Mouse (Mus musculus) CD8-positive naive resting alpha-beta T cell, adult 2 months (primary cell): ENCODE results near the gene Pde7b.
A peak's percentile ranks its signal among the peaks of the same experiment; 100 is the strongest.

Experiments used
- DNase-seq, 2 experiments: peaks; one replicate each; pipeline ENCODE4 v3.0.0; 2022; ENCODE audit warnings: low read depth in 2 of 2, low spot score in 2 of 2

Pde7b gene

DNA sequence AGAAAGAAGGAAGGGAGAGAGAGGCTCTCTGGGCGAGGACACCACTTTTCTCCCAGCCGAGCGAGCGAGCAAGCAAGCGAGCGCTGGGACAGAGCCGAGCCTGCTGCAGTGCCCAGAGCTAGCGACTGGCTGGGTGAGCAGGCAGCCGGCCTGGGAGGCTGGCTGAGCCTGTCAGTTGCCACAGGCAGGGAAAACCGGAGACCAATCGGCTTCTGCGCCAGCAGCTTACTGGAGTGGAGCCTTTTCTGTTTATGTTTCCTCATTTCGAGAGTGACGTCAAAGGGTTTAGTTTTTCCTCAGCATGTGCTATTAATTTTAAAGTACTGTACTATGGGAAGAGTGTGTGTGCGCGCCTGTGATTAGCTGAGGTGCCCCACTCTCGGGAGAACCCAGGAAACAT, at the start of gene Pde7b:
Gene Pde7b (minus strand): TSS at position 173 of the 400 bp plus-strand sequence.
- peak in 1 of 2 experiments; percentile 1 for DNase-seq

DNA sequence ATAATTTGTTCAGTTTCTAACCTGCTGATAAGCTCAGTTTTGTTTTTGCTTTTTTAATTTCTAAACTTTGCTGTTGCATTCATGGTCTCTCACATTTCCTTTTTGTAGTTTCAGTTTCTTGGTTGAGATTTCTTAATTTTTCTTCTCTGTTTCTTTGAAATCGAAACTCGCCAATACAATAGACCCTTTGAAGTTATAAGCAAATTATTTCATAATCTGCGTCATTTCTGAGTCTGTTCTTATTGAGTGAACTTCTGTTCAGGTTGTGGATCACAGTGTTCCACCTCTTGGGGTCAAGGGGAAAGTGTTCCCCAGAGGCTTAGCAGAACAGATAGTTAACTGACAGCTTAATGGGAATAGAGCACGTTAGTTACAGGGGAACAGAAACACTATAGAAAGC, 47.2 kb upstream of the Pde7b start:
- DNase-seq = no peak

DNA sequence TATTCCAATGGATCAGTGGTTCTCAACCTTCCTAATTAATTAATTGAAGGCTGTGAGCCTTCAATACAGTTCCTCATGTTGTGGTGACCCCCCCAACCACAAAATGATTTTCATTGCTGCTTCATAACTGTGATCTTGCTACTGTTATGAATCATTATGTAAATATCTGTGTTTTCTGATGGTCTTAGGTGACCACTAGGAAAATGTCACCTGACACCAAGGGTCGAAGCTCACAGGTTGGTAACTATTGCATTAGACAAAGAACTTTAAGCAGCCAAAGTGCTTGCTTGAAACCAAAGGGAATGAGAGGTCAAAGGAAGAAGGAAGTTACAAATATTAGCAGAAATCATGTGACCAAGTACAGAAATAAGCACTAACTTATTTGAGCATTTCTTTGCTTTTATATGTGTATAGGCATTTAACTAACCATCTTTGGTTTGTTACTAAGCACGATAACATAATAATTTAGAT, 45.6 kb upstream of the Pde7b start:
- DNase-seq = no peak

DNA sequence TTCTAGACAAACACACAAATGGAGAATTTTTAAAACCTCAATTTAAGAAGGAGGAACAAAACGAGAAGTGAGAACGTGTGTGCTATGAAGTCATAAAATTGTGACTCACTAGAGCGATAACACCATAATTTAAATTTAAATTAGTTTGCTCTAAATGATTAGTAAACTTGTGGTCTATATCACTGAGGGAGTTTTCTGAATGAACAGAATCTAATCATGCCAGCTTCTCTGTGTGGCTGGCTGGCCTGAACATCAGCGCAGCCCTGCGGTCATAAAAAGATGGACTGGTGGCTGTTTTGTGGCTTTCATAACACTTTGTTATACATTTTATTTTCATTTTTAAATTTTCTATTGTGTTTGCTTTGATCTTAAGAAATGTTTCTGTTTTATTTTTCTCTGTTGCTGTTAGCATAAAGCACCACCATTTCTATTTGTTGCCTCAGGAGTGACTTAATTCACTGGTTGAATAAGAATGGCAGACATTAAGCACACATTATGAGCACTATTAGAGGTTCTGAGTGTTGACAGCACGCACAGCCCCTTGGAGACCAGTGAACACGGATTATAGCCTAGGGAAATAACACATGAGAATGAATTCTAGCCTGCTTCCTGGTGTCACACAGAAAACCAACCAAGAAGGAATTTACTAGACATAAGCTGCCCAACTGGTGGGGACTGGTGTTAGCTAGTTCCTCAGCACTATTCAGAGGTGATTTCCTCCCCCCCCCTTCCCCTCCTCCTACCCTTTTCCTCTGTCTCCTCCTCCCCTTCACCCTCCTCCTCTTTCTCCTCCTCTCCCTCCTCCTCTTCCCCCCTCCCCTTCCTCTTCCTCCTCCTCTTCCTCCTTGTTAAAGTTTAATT, 44.9 kb upstream of the Pde7b start:
- no peak for DNase-seq

DNA sequence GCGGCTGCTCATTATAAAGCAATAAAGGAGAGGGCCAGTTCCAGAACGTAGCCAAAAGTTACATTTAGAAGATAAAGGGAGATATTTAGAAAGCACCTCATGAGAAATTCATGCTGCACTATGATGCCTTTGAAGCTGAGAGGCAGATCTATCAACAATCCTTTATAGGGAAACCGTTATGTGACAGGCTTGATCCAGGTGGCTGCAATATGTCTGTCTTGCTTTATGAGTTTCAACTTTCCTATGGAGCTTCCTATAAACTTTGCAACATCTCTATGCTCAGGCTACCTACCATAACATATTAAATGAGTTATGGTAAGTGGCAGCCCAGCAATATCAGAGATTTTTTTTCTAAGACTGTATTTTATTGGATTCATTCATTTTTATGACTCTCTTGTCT, 39.5 kb upstream of the Pde7b start:
- DNase-seq = no peak

DNA sequence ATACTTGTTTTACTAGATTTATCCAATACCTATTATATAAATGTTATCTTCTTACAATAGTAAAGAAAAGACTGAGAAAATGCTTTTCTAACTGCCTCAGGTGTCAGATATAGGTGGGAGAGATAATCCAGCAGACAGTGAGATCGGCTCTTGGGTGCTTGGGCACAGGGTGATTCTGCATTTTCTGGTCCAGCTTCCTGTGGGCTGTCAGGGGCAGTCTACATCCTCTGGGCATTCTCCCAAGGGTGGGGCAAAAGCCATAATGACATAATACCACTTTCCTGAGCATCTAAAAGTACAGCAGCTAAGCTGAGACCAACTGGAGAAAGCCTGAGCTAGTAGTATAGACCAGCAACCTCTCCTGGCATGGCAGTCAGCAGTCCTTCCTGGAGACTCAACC, 34.1 kb upstream of the Pde7b start:
- no peak for DNase-seq

DNA sequence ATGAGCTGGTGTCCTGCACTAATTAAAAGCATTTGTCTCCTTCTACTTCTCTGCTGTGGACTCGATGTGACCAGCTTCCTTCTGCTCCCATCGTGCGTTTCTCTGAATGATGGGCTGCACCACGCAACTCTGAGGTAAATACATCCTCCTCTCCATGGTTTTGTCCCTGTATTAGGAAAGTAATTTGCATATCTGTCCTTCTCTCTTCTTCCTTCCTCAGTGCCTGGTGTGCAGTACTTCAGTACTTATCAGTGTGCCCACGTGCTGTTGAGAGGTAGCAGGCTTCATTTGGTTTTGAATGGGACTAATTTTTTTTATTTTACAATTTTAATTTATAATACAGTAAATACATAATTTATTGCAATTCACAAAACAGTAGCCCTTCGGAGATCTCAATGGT, 33.4 kb upstream of the Pde7b start:
- DNase-seq = no peak

DNA sequence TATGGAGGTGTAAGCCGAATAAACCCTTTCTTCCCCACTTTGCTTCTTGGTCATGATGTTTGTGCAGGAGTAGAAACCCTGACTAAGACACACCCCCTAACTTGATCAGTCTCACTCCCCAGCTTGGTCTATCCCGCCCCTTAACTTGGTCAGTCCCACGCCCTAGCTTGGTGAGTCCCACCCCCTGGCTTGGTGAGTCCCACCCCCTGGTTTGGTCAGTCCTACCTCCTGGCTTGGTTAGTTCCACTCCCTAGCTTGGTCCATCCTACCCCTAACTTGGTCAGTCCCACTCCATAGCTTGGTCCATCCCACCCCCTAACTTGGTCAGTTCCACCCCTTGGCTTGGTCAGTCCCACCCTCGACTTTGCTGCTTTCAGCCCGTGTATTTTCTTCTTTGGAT, 31.3 kb upstream of the Pde7b start:
- DNase-seq = no peak

DNA sequence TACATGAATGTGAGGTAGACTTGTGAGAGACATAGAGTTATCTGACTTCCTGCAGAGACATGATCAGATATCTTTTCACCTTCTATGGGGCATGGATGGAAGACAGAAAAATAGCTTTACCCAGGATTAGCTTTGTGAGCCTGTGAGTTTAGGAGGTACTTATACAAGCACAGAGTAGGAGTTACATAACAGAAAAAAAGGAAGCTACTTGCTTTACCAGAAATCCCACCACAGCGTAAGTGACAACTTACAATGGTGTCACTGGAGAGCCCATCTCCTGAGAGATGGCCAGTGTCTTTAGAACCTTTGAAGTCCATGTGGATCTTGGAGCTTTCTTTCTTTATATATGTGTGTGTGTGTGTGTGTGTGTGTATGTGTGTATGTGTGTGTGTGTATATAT, 28.0 kb upstream of the Pde7b start:
- no peak for DNase-seq

DNA sequence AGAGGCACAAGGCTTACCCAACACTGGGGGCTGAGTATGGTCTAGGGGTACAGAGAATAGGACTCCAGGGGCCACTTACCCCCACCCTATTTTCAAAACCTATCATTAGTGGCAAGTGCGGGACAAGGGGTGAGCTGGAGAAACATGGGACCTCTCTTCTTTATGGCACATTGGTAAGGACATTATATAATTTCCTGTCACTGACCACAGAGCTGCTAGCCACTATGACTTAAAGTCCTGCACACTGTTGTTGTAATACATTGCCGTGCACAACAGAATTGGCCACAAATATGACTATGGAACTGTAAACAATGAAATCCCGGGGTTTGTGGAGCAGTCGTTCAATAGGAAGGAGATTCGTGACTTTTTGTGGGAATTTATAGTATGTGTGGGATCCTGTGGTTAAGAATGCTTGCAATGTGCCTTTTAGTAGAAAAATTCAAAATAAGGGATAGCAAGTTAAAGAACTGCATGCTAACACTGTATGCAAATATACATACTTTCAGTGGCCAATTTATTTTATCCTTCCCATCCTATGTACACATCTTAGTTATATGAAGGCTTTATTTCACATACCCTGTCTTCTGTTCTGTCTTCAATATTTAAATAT, 25.9 kb upstream of the Pde7b start:
- DNase-seq = no peak

DNA sequence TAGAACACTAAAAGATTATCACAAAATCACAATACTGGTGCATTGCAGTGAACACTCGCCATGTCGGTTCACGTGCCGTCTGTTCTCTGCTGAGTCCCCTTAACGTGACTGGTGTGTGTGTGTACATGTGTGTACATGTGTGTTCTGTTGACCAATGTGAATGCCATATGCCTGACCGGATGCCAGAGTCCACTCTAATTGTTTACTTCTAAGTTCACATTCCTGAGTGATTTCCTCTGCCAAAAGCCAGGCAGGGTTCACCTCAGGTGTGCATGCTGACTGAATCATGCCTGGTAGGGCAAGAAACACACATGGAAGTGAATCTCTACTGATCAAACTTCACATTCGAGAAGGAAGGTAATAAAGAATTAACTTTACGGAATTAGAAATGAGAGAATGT, 24.1 kb upstream of the Pde7b start:
- no peak for DNase-seq

DNA sequence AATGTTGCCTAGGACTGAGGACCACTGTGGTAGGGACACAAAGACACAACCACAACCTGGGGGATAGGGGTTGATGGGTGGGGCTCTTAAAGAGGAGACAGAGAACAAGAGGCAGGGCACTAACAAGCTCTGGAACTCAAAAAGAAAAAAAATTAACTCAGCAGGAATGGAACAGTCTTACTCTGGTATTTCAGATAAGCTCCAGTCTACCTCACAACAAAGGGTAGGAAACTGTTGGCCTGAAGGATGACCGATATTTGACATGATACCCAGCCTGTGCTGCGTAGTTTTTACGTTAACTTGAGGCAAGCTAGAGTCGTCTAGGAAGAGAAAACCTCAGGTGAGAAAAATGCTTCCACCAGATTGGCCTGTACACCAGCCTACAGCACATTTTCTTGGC, 22.4 kb upstream of the Pde7b start:
- DNase-seq = no peak

DNA sequence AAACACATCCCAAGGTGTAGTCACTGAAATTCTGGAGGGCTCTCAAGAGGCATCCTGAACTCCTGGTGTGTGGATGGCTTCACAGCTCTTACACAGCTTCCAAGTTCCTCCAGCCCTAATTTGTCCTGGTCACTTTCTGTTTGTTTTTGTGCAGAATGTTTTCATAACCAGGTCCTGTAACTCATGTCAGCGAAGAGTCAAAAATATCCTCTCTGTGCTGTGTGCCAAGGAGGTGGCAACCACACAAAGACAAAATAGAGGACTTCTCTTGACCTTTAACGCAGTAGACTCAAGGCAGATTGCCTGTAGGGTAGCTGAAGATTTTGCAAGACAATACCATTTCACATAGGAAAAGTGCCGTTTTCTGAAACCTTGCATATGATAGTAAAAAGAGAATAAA, 14.9 kb upstream of the Pde7b start:
- DNase-seq = no peak

DNA sequence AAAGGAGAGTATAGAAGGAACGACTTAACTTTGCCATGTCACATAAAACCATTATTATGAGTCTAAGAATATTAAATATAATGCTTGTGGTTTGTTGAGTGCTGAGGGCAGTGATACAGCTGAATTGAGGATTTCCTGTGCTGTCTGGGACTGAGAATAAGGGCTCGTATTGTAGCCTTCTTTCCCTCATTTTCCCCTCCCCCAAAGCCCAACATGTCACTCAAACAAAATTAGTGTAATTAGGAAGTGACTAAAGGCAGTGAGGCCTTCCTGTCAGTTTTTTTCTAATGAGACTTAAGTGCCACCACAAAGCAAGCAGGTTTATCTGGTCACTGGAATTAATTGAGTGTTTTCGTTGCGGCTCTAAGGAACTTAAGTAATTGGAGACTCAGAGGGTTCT, 12.3 kb upstream of the Pde7b start:
- DNase-seq = no peak

DNA sequence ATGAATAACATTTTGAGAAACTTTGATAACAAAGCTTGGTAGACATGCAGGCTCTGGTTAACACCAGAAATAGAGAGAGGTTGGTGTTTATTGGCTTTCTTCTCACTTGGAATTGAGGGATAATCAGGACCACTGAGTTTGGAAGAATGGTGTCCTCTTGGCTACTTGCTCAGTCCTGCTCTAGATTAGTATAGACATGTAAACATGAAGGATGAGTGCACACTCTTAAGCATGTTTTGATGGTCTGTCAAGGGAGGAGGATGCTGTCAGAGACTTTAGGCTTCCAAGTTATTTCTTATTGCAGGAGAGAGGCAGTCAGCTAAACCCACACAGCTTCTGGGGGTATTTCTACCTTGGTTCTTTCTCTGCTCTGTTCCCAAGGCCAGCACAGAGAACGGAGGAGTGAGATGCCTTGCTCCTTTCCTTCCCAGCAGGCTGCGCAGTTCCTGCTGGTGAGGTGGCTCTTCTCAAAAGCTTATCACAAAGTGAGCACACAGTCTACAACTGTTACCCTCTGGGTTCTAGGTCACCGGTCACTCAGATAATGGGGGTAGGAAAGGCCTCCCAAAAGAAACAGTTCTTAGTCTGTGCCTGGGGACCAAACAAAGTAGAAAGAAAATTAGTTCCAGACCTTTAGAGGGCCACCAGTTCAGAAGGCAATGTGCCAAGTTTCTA, 11.0 kb upstream of the Pde7b start:
- DNase-seq = no peak

DNA sequence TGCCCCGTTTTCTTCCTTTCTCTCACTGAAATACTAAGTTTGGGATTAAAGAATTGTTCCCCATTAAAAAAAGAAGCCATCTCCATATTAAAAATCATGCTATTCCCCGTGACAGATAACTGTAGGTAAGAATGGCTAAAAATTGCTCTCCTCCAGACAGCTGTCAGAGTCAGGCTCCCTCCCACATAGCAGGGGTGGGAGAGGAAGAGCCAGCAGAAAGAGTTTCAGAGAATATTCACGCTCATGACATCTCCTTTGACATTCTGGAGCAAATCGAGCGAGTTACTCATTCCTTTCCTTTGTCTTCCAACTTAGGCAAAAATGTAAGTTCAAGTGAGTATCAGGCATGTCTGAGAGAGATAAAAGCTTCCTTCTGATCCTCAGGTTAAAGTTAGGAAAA, 8.7 kb upstream of the Pde7b start:
- DNase-seq = no peak

DNA sequence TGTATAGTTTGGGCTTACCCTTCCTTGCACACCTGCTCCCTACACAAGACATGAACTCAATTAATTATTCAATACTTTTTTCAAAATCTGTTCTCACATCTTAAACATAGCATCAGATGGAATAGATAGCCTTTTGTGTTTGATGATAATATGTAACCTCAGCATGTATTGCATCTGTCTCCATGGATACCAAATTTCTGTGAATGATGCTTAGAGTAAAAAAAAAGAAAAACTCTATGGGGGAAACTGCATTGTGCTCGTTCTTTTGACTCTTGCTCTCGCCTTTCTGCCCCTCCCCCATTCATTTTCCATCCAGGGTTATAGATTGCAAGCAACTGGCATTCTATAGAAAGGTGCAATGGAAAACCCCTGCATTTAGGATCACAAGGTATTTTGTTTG, 7.3 kb upstream of the Pde7b start:
- DNase-seq = no peak

DNA sequence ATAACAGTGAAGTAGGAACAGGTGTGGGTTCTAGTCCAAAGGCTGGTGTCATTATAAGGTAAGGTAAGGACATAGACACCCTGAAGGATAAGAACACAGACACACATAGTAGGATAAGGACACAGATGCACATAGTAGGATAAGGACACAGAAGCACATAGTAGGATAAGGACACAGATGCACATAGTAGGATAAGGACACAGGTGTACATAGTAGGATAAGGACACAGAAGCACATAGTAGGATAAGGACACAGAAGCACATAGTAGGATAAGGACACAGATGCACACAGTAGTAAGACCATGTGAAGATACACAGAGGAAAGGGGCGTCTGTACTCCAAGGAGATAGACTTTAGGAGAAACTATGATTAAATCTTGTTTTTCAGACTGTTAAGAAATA, 5.2 kb upstream of the Pde7b start:
- no peak for DNase-seq

DNA sequence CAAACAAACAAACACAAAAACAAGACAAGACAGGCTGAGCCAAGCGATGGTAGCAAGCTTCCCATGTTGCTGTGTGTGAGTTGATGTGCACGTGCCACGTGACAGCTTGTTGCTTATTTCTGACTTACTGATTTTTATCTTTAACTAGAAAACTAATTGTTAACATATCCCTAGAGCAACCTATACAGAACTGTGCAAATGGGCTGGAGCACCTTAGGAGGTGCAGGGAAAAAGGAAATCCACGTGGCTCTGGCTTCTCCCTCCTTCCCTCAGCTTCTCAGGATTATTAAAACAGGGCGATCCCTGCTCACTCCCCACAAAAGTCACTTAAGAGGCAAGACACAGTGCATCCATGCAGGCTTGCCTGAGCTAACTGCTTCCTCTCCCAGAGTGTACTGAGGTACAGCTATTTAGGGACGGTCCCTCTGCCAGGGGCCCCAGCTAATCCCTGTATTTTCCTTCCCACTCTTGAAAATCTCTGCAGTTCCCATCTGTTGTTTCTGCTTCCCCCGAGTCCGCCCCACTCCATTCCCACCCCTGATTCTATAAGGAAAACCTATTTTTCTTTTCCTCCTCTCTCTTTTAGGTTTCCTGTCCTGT, 606 bp upstream of the Pde7b start:
- no peak for DNase-seq

DNA sequence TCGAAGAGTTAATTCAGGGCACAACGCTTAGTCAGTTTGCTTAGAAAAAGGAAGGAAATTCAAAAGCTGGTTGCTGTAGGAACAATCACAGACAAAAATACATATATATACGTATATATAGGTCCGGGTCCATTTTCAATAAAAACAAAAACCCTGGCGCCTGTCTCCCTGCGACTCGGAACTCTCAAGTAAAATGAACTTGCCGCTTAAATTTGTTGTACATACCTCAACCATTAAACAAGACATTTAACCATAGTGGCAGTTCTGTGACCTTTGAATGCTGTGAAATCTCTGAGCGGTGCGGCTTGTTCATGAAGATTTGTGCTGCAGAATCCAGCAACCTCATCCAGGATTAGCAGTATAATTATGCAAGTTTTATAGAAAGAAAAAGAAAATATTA, 427 bp downstream of the Pde7b start:
- no peak for DNase-seq

DNA sequence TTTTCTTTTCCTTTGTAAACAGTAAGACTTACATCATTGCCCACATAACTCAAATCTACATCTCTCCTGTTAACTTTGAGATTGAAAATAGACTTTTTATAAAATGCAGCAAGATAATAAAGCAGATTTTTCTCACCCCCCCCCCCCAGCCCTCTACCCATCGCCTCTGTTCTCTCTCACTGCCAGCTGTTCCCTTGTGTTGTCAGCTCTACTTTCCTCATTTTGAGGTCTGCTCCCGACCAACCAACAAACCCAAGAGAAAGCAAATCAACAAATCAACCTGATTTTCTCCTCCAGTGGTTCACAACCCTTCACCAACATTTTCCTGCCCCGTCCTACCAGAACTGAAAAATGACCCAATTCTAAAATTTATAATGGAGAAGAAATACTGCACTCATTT, 916 bp downstream of the Pde7b start:
- DNase-seq = no peak

DNA sequence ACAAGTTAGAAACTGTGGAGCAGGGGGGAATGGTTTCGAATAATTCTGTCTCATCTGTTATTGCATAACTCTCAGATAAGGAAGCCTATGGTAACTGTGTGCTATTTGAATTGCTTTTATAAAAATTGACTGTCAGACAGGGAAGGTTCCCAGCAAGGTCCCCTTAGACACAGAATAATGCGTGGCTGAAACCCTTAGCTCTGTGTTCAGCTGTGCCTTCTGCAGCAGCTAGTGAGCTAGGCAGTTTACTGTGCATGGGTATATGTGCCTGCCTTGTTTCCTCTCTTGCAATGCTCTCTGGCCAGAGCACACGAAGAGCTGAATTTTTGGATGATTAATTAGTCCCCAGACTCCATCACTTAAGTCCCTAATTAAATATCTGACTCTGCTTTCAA, 1.4 kb downstream of the Pde7b start:
- DNase-seq = no peak
